In genomic region chr12:75817959-75818452, GRCm38 (mm10) we compare ENCODE assay signal across 8 mouse cellular contexts. TPM values are rescaled to one million over a fixed set of nuclear protein-coding genes. Genes with fewer than 3 reads are reported as not detected.
DNase-seq lines count a peak whose midpoint lies in the region; ATAC-seq and TF ChIP-seq lines count a peak whose summit lies in the region.

Syne2 (plus strand) TSS chr12:75818134.

- TF ChIP-seq CTCF in liver, embryonic 14.5 days (IDR thresholded peaks at IDR 0.05; ENCODE audit: low read depth), result no peak

- ATAC-seq in erythroid progenitor cell, adult 5-6 weeks (replicated peaks; ENCODE audit: low FRiP score, poor library complexity, severe bottlenecking), result peak; percentile 79
- ATAC-seq in heart, embryonic 13.5 days (ENCODE audit: extremely low read depth, insufficient number of reproducible peaks, low FRiP score, low TSS enrichment), result peak; percentile 83
- peak; percentile 81 for ATAC-seq in liver, embryonic 14.5 days (ENCODE audit: insufficient read depth)
- ATAC-seq in stomach, embryonic 15.5 days (ENCODE audit: insufficient read depth, low FRiP score, low read depth), result peak; percentile 90

- peak within 1 kb of the TSS; percentile 74 for H3K4me3 ChIP-seq in brown adipose tissue, adult 24 weeks (ENCODE audit: insufficient read depth, low read depth, low read length)
- peak within 1 kb of the TSS; percentile 94 for H3K4me3 ChIP-seq in heart, embryonic 13.5 days
- H3K4me3 ChIP-seq in liver, embryonic 14.5 days (ENCODE audit: insufficient read depth in 1 of 2, low read depth in 2 of 2, low read length in 2 of 2), result peak within 1 kb of the TSS; percentile 63 to 88
- H3K4me3 ChIP-seq in stomach, embryonic 15.5 days (replicated peaks), result peak within 1 kb of the TSS; percentile 92

- no peaks in the 10 kb centered on the region for H3K9me3 ChIP-seq in heart, embryonic 13.5 days
- H3K9me3 ChIP-seq in liver, embryonic 14.5 days (ENCODE audit: control insufficient read depth, low read length), result no peaks in the 10 kb centered on the region
- no peaks in the 10 kb centered on the region for H3K9me3 ChIP-seq in stomach, embryonic 15.5 days

- H3K9ac ChIP-seq in heart, embryonic 13.5 days, result peak within 1 kb of the TSS; percentile 93
- H3K9ac ChIP-seq in liver, embryonic 14.5 days (replicated peaks), result peak within 1 kb of the TSS; percentile 38
- peak within 1 kb of the TSS; percentile 78 for H3K9ac ChIP-seq in stomach, embryonic 15.5 days

- no peak for TF ChIP-seq EP300 in liver, embryonic 14.5 days (IDR thresholded peaks at IDR 0.05; ENCODE audit: low read depth)

- peaks cover 17% of the 10 kb centered on the region for H3K4me1 ChIP-seq in brown adipose tissue, adult 24 weeks (ENCODE audit: control insufficient read depth, insufficient read depth, insufficient read length, low read length)
- peaks cover 45% of the 10 kb centered on the region for H3K4me1 ChIP-seq in heart, embryonic 13.5 days
- H3K4me1 ChIP-seq in liver, embryonic 14.5 days (replicated peaks; ENCODE audit: control insufficient read depth in 2 of 2, insufficient read depth in 2 of 2, low read length in 1 of 2), result no peaks in the 10 kb centered on the region
- peaks cover 24% of the 10 kb centered on the region for H3K4me1 ChIP-seq in stomach, embryonic 15.5 days

- no peaks in the 10 kb centered on the region for H3K27me3 ChIP-seq in heart, embryonic 13.5 days (replicated peaks)
- H3K27me3 ChIP-seq in liver, embryonic 14.5 days (ENCODE audit: control insufficient read depth, insufficient read depth, low read length), result peaks cover 46% of the 10 kb centered on the region
- H3K27me3 ChIP-seq in stomach, embryonic 15.5 days (replicated peaks), result no peaks in the 10 kb centered on the region

- peak within 1 kb of the TSS; percentile 48 for H3K27ac ChIP-seq in brown adipose tissue, adult 24 weeks (replicated peaks; ENCODE audit: low read depth, low read length)
- H3K27ac ChIP-seq in heart, embryonic 13.5 days (replicated peaks), result peak within 1 kb of the TSS; percentile 87
- H3K27ac ChIP-seq in liver, embryonic 14.5 days, result no peak within 1 kb of the TSS
- H3K27ac ChIP-seq in stomach, embryonic 15.5 days, result peak within 1 kb of the TSS; percentile 87

- H3K4me2 ChIP-seq in heart, embryonic 13.5 days, result peak within 1 kb of the TSS; percentile 89
- peak within 1 kb of the TSS; percentile 73 for H3K4me2 ChIP-seq in liver, embryonic 14.5 days (ENCODE audit: low read depth)
- H3K4me2 ChIP-seq in stomach, embryonic 15.5 days, result peak within 1 kb of the TSS; percentile 85

- WGBS in heart, embryonic 13.5 days, result under 1% methylated on average over 53 of the region's 54 CpGs
- under 1% methylated on average over 49 of the region's 54 CpGs for WGBS in liver, embryonic 14.5 days (ENCODE audit: insufficient replicate concordance)
- under 1% methylated on average over 54 of the region's 54 CpGs for WGBS in stomach, embryonic 15.5 days

- peak; percentile 85 for DNase-seq in CD4-positive helper T cell, adult 2 months (ENCODE audit: low read depth, low spot score)
- peak; percentile 92 for DNase-seq in kidney, postnatal 10 days
- DNase-seq in liver, embryonic 14.5 days (ENCODE audit: low read depth in 3 of 3, low spot score in 3 of 3), result peak; percentile 33 to 37 (median 33)
- peak; percentile 89 for DNase-seq in neural tube, embryonic 10.5 days (ENCODE audit: extremely low spot score, low spot score)

- H3K36me3 ChIP-seq in heart, embryonic 13.5 days, result no peaks in the 10 kb centered on the region
- H3K36me3 ChIP-seq in liver, embryonic 14.5 days (replicated peaks; ENCODE audit: control insufficient read depth, insufficient read depth, low read depth), result no peaks in the 10 kb centered on the region
- H3K36me3 ChIP-seq in stomach, embryonic 15.5 days, result no peaks in the 10 kb centered on the region

RNA-seq across cellular contexts. Expression of gene Syne2, which starts in this region (rescaled TPM):
- polyA plus RNA-seq in brown adipose tissue, adult 24 weeks (2012; ENCODE audit: insufficient read depth, insufficient read length, missing spikeins), result 19.7 and 22.0 TPM in 2 replicates
- total RNA-seq in erythroid progenitor cell, adult 5-6 weeks (2015; ENCODE audit: low replicate concordance), result 2.5 and 5.0 TPM in 2 replicates
- 3.0 and 5.5 TPM in 2 replicates for total RNA-seq in erythroid progenitor cell, adult 5-6 weeks (2017; ENCODE audit: low replicate concordance)
- polyA plus RNA-seq in heart, embryonic 13.5 days (2015; fragmentation: Nextera tagmentation; extraction: Ambion mirVana), result 45.3 and 49.6 TPM in 2 replicates
- 1.7 and 2.1 TPM in 2 replicates for polyA plus RNA-seq in liver, embryonic 14.5 days (2012; rRNA removed)
- 2.5 and 3.0 TPM in 2 replicates for polyA plus RNA-seq in liver, embryonic 14.5 days (2014; fragmentation: Nextera tagmentation; extraction: Ambion mirVana)
- 49.2 and 53.1 TPM in 2 replicates for polyA plus RNA-seq in stomach, embryonic 15.5 days (2015; fragmentation: Nextera tagmentation; extraction: Ambion mirVana)

Comparison
In these comparisons a context has a peak if more than half of its experiments do, and no peak if none do; other contexts are left out.
1. DNase-seq: peak in every context shown above with its lines; median percentile 92 in kidney, postnatal 10 days; 89 in neural tube, embryonic 10.5 days; 85 in CD4-positive helper T cell, adult 2 months; 33 in liver, embryonic 14.5 days.
2. H3K9ac ChIP-seq: peak in every context shown above with its lines; median percentile 93 in heart, embryonic 13.5 days; 78 in stomach, embryonic 15.5 days; 38 in liver, embryonic 14.5 days.